Mouse (Mus musculus) heart, adult 2 months (tissue): ENCODE measurements around the gene E130308A19Rik. TPM values are rescaled to one million over a fixed set of nuclear protein-coding genes. Genes with fewer than 3 reads are reported as not detected.

ENCODE experiments used
- DNase-seq, 2 experiments: peaks; one replicate each; pipeline ENCODE4 v3.0.0; 2021
- H3K27ac ChIP-seq: fragments of 200-600 bp; 2 replicates; pipeline ENCODE4 v1.8.1; 2022
- H3K27me3 ChIP-seq: fragments of 200-500 bp; 2 replicates; pipeline ENCODE4 v1.6.1; 2012; ENCODE audit warnings: mild to moderate bottlenecking, low read length, inconsistent platforms, mixed read lengths; ENCODE audit not compliant: control insufficient read depth, insufficient read depth
- H3K36me3 ChIP-seq: fragments of 200-500 bp; 2 replicates; pipeline ENCODE4 v1.6.1; 2012; ENCODE audit warnings: low read length, inconsistent platforms; ENCODE audit not compliant: control insufficient read depth, insufficient read depth
- H3K4me1 ChIP-seq: fragments of 200-500 bp; 2 replicates; pipeline ENCODE4 v1.6.1; 2011; ENCODE audit warnings: low read length; ENCODE audit not compliant: control insufficient read depth, insufficient read depth
- H3K4me3 ChIP-seq: fragments of 200-600 bp; 2 replicates; pipeline ENCODE4 v1.8.1; 2022
- H3K79me2 ChIP-seq: fragments of 200-500 bp; replicated peaks from 2 replicates; pipeline ENCODE4 v1.6.1; 2012; ENCODE audit warnings: mild to moderate bottlenecking, inconsistent platforms, low read length, moderate library complexity, mixed read lengths; ENCODE audit not compliant: control insufficient read depth, insufficient read depth
- H3K9ac ChIP-seq: fragments of 200-500 bp; 2 replicates; pipeline ENCODE4 v1.6.1; 2012; ENCODE audit warnings: low read depth, mild to moderate bottlenecking, control low read depth, inconsistent platforms, low read length, mixed read lengths
- CTCF ChIP-seq: fragments of 200-600 bp; IDR thresholded peaks from 2 replicates; pipeline ENCODE4 v1.8.1; 2022; ENCODE audit warnings: antibody characterized with exemption, mild to moderate bottlenecking, moderate library complexity
- EP300 ChIP-seq: fragments of 200-500 bp; IDR thresholded peaks from 2 replicates; pipeline ENCODE4 v1.6.1; 2011; ENCODE audit warnings: low read depth, low read length, control low read depth; ENCODE audit not compliant: insufficient read depth
- POLR2A ChIP-seq: fragments of 200-500 bp; IDR thresholded peaks from 2 replicates; pipeline ENCODE4 v1.6.1; 2011; ENCODE audit warnings: mild to moderate bottlenecking, low read depth, low read length, control low read depth; ENCODE audit not compliant: insufficient read depth
- WGBS: fragments of 180-500 bp; shearing (Covaris S2); methylation state at CpG from one replicate; pipeline ENCODE4 v1.1.7; 2018; 5-methylcytosine and 5-hydroxymethylcytosine counted together
- intact Hi-C: fragments of 180-260 bp; cut with DNase I; formaldehyde crosslinking; loops from one replicate; pipeline ENCODE4 v1.15.1; 2025
- polyA plus RNA-seq: library from polyadenylated mRNA; depleted of rRNA; stranded (reverse); fragments of >200 nt; gene quantifications from 2 replicates; pipeline ENCODE4 v1.2.3, GENCODE M21; 2012
- total RNA-seq, 2 experiments: library from RNA; stranded (reverse); gene quantifications; 2 replicates each; pipeline ENCODE4 v1.2.3; 2021

E130308A19Rik gene
- total and polyA plus RNA-seq, 3 experiments = 3.8 to 7.2 (median 6.5) TPM

DNA sequence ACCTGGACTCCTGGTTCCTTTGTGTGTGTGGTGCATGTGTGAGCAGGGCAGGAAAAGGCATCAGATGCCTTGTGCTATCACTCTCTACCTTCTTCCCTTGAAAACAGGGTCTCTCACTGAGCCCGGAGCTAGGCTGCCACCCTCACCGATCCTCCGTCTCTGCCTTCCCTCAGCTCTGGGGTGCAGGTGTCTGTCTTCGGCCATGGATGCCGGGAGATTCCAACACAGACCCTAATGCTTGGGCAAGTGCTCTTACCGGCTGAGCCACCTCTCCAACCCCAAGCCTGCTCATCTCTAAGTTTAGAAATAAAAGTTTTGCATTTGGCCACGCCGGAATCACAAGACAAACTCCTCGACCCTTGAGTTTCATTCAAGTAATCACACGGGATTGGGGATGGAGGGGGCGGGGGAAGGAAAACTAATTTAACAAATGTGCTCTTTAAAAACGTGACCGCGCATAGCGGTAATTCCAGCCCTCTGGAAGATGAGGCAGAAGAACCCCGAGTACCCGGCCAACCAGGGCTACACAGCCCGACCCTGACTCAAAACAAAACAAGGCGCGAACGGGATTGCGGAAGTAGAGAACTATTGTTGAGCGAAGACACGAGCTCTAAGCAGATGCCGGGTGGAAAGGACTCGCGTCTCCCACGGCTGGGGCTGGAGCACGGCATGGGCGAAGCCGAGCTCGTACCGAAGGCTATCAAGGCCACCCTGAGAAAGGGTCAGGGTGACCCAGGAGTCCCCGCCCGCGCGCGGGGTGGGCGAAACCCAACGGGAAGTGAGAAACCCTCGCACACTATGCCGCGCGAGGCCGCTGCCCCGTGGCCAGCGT lies 157.1 kb downstream of the E130308A19Rik start:
- peaks cover 5% of the 10 kb centered on the region for H3K36me3 ChIP-seq
- under 1% methylated on average over 47 of the region's 47 CpGs for WGBS
- H3K4me3 ChIP-seq = peak overlapping the region; percentile 74
- TF ChIP-seq EP300 = no peak
- intact Hi-C loops = loop anchor here (1.0 to 10.0 kb wide), 4 partner anchors 22 to 868 kb away; partner anchors contain the start of genes E130308A19Rik, Ecpas and Snx30
- H3K27ac ChIP-seq = peak overlapping the region; percentile 72
- peaks cover 2% of the 10 kb centered on the region for H3K79me2 ChIP-seq
- no peaks in the 10 kb centered on the region for H3K27me3 ChIP-seq
- no peaks in the 10 kb centered on the region for H3K4me1 ChIP-seq
- DNase-seq = no peak
- peak overlapping the region; percentile 77 for H3K9ac ChIP-seq

DNA sequence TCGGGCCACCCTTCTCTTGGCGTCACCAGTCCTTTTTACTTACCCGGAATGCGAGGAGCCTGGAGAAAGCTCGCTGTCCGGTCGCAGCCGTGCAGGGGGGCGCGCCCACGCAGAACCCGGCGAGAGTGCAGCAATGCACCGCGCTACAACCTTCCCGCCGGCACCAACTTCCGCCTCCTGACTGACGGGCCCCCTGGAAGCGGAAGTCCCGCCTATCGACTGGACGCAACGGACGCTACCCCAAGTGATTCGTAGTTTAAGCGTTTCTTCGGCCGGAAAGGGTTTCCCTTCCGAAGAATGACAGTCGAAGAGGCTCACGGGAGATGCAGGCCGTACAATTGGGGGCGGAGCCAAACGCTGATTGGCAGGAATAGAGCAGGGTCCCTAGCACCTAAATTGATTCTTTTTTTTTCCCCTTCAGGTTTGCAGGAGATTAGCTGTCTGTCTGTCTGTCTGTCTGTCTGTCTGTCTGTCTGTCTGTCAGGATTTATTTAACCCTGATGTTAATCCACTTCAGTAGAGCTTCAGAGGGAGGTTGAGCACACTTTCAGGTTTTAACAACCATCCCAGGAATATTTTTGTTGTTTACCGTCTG lies 157.8 kb downstream of the E130308A19Rik start:
- Histone ChIP-seq H3K79me2 (peaks cover 2% of the 10 kb centered on the region), H3K4me3 (peak overlapping the region; percentile 74), H3K9ac (peak overlapping the region; percentile 77), H3K27ac (peak overlapping the region; percentile 72), H3K36me3 (no peaks in the 10 kb centered on the region), H3K27me3 (no peaks in the 10 kb centered on the region), H3K4me1 (no peaks in the 10 kb centered on the region)
- WGBS = under 1% methylated on average over 36 of the region's 36 CpGs
- TF ChIP-seq POLR2A = peak; percentile 55
- no peak for TF ChIP-seq CTCF
- TF ChIP-seq EP300 = peak; percentile 60; the same call in 1 of the 2 replicates
- intact Hi-C loops = loop anchor here (1.0 to 10.0 kb wide), 4 partner anchors 22 to 869 kb away; partner anchors contain the start of genes E130308A19Rik, Ecpas and Snx30
- DNase-seq = peak; percentile 95 to 97

DNA sequence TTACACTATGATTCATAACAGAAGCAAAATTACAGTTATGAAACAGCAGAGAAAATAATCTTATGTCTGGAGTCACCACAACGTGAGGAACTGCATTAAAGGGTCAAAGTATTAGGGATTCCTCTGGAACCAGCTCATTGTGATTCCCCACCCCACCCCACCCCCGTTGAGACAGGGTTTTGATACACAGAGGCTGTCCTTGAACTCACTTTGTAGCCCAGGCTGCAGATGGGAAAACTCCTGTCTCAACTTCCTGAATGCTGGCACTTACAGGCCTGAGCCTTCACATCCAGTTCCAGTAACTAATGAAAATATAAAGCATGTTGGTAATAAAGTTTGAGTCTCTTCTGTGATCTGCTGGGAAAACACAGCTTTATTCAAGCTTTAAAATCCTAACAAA lies 159.4 kb downstream of the E130308A19Rik start:
- no peaks in the 10 kb centered on the region for H3K27me3 ChIP-seq
- H3K4me3 ChIP-seq = no peak overlapping the region
- H3K9ac ChIP-seq = no peak overlapping the region
- intact Hi-C loops = loop anchor here (10.0 kb wide), 1 partner anchor 871 kb away; the partner anchor contains the start of gene Ecpas
- TF ChIP-seq EP300 (no peak), POLR2A (no peak), CTCF (no peak)
- H3K27ac ChIP-seq = no peak overlapping the region
- DNase-seq = no peak
- no peaks in the 10 kb centered on the region for H3K36me3 ChIP-seq
- no peaks in the 10 kb centered on the region for H3K4me1 ChIP-seq
- WGBS = 27% methylated on average over 2 of the region's 2 CpGs
- no peaks in the 10 kb centered on the region; the same call in 1 of the 2 replicates for H3K79me2 ChIP-seq

DNA sequence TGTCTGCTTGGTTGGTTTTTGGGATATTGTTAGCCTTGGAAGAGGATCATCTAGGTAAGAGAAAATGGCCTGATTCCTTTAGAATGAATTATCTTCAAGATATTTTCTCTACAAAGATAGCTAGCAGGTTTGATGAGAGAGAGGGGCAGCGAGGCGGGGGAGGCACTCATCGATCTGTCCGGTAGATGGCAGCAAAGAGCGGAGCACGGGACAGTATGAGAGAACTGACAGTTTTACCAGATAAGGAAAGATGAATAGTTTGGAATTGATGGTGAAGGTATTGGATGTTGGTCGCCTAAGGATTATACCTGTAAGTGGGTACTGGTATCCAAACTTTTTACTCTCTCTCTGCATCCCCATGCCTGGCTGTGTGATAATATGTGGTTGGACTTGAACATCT lies 160.7 kb downstream of the E130308A19Rik start:
- TF ChIP-seq POLR2A = no peak
- TF ChIP-seq CTCF = peak; percentile 96
- peak; percentile 80; the same call in 1 of the 2 replicates for TF ChIP-seq EP300
- H3K9ac ChIP-seq = no peak overlapping the region
- H3K27me3 ChIP-seq = no peaks in the 10 kb centered on the region
- no peak overlapping the region for H3K27ac ChIP-seq
- no peaks in the 10 kb centered on the region; the same call in 1 of the 2 replicates for H3K79me2 ChIP-seq
- DNase-seq = peak; percentile 70 to 86
- no peaks in the 10 kb centered on the region for H3K36me3 ChIP-seq
- intact Hi-C loops = loop anchor here (1.0 to 10.0 kb wide), 3 partner anchors 64 to 872 kb away; partner anchors contain the start of gene Ecpas
- no peak overlapping the region for H3K4me3 ChIP-seq
- WGBS = under 1% methylated on average over 7 of the region's 7 CpGs
- H3K4me1 ChIP-seq = no peaks in the 10 kb centered on the region

DNA sequence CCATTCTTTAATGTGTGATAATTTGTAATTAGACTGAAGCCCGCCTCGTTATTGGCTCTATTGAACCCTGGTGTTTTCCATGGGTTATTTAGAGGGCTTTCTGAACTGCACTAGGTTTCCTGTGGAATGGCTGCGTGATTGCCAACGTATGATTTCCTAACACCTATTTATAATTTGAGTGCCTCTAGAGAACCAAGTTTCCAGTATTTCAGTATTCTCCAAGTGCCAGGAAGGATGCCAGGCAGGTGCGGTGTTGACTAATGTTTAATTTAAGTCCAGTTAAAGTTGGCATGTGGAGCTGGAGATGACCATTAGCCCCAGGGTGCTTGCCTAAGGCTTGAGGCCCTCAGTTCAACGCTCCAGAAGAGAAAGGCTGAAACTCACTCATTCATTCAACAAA lies 161.1 kb downstream of the E130308A19Rik start:
- no peaks in the 10 kb centered on the region for H3K4me1 ChIP-seq
- WGBS = 58% methylated on average over 6 of the region's 6 CpGs

DNA sequence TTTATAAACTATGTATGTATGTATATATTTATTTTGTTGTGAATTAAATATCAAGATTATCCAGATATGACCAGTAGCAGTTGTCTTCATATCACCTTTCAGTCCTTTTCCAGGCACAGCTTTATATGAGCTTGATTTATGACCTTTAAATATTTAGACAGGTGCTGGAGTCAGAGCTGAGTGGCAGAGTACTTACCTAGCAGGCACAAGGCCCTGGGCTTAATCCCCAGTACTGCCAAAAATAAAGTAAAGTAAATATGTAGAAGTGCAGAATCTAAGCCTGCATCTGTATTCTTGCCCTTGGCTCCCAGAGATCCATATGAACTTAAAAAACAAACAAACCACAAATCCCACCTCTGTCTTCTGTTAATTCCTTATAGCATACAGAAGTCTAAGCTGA lies 163.0 kb downstream of the E130308A19Rik start:
- Histone ChIP-seq H3K27ac (no peak overlapping the region), H3K4me1 (no peaks in the 10 kb centered on the region), H3K36me3 (no peaks in the 10 kb centered on the region), H3K9ac (no peak overlapping the region), H3K4me3 (no peak overlapping the region), H3K79me2 (no peaks in the 10 kb centered on the region), H3K27me3 (no peaks in the 10 kb centered on the region)
- intact Hi-C loops = loop anchor here (10.0 kb wide), 1 partner anchor 874 kb away; the partner anchor contains the start of gene Ecpas
- TF ChIP-seq EP300 = no peak
- no peak for TF ChIP-seq POLR2A
- no peak for TF ChIP-seq CTCF
- DNase-seq = no peak

More for the DNA sequence above, 161.1 kb downstream of the E130308A19Rik start:
- TF ChIP-seq POLR2A = no peak
- TF ChIP-seq CTCF = no peak
- Histone ChIP-seq H3K27me3 (no peaks in the 10 kb centered on the region), H3K27ac (no peak overlapping the region), H3K79me2 (no peaks in the 10 kb centered on the region; the same call in 1 of the 2 replicates), H3K4me3 (no peak overlapping the region), H3K9ac (no peak overlapping the region), H3K36me3 (no peaks in the 10 kb centered on the region)
- DNase-seq = no peak
- intact Hi-C loops = loop anchor here (10.0 kb wide), 1 partner anchor 872 kb away; the partner anchor contains the start of gene Ecpas
